Mouse (Mus musculus): Measurements from ENCODE around the gene Trim40. TPM values are rescaled to one million over a fixed set of nuclear protein-coding genes. Genes with fewer than 3 reads are reported as not detected.
A peak's percentile ranks its signal among the peaks of the same experiment; 100 is the strongest.
"Not testable (repeated sequence)": the region's sequence is repeated elsewhere in the genome, so short reads cannot be mapped to it uniquely, and the experiment has no call there.

Gene Trim40
- total and polyA plus RNA-seq, 2 experiments from 2014 or later: 0.12 to 0.19 TPM

GRCm38 (mm10) chr17:36897065-36897464, 7.1 kb upstream of the Trim40 start:
- Histone ChIP-seq H3K4me1 (ENCODE audit: insufficient read depth) (no peaks in the 10 kb centered on the region), H3K9me3 (ENCODE audit: low read length) (no peaks in the 10 kb centered on the region), H3K27me3 (ENCODE audit: insufficient read depth, low read length) (no peaks in the 10 kb centered on the region), H3K9ac (no peak overlapping the region), H3K4me3 (ENCODE audit: low read depth, low read length) (no peak overlapping the region), H3K4me2 (ENCODE audit: low read depth) (no peak overlapping the region), H3K36me3 (ENCODE audit: insufficient read depth) (no peaks in the 10 kb centered on the region), H3K27ac (ENCODE audit: low read depth, low read length) (no peak overlapping the region)
- no peak for TF ChIP-seq CTCF (IDR thresholded peaks at IDR 0.05; ENCODE audit: low read depth)
- DNase-seq (no peak), ATAC-seq (no peak)

GRCm38 (mm10) chr17:36896583-36896982, 6.7 kb upstream of the Trim40 start:
- DNase-seq (peak; percentile 11), ATAC-seq (no peak)
- H3K9ac ChIP-seq: no peak overlapping the region
- no peaks in the 10 kb centered on the region for H3K36me3 ChIP-seq (ENCODE audit: insufficient read depth)
- no peaks in the 10 kb centered on the region for H3K9me3 ChIP-seq (ENCODE audit: low read length)
- H3K27me3 ChIP-seq (ENCODE audit: insufficient read depth, low read length): no peaks in the 10 kb centered on the region
- no peaks in the 10 kb centered on the region for H3K4me1 ChIP-seq (ENCODE audit: insufficient read depth)
- peak; percentile 59 for TF ChIP-seq CTCF (IDR thresholded peaks at IDR 0.05; ENCODE audit: low read depth)
- no peak overlapping the region for H3K4me2 ChIP-seq (ENCODE audit: low read depth)
- WGBS: 94% methylated on average over 1 of the region's 1 CpGs
- no peak overlapping the region for H3K27ac ChIP-seq (ENCODE audit: low read depth, low read length)
- no peak overlapping the region for H3K4me3 ChIP-seq (ENCODE audit: low read depth, low read length)

DNA sequence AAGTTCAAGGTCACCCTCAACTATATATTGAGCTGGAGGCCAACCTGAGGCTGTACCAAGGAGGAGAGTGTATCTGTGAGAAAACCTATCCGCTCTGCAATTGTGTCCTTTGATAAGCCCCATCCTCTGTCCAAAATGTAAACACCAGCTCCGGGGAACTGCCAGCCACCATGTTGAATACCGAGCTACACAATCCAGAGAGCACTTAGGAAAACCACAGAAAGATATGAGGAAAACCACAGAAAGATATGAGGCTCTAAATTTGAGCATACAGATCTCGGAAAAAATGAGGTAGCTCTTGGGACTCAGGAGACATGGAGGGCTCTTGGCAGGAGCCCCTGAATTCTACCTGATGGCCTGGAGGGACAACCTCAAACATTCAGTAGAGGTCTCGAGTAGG, 3.5 kb upstream of the Trim40 start:
- no peaks in the 10 kb centered on the region for H3K27me3 ChIP-seq (ENCODE audit: insufficient read depth, low read length)
- 79% methylated on average over 5 of the region's 5 CpGs for WGBS
- no peak for ATAC-seq

GRCm38 (mm10) chr17:36892362-36892761, 2.4 kb upstream of the Trim40 start:
- Histone ChIP-seq H3K27me3 (ENCODE audit: insufficient read depth, low read length) (no peaks in the 10 kb centered on the region), H3K9me3 (ENCODE audit: low read length) (no peaks in the 10 kb centered on the region), H3K9ac (no peak overlapping the region), H3K4me1 (ENCODE audit: insufficient read depth) (no peaks in the 10 kb centered on the region), H3K4me2 (ENCODE audit: low read depth) (no peak overlapping the region), H3K36me3 (ENCODE audit: insufficient read depth) (no peaks in the 10 kb centered on the region), H3K4me3 (ENCODE audit: low read depth, low read length) (no peak overlapping the region), H3K27ac (ENCODE audit: low read depth, low read length) (no peak overlapping the region)
- peak; percentile 85 for TF ChIP-seq CTCF (IDR thresholded peaks at IDR 0.05; ENCODE audit: low read depth)
- peak; percentile 76 for ATAC-seq
- DNase-seq: peak; percentile 65
- 6% methylated on average over 2 of the region's 2 CpGs for WGBS

More for the DNA sequence above, 3.5 kb upstream of the Trim40 start:
- Histone ChIP-seq H3K27ac (ENCODE audit: low read depth, low read length) (no peak overlapping the region), H3K36me3 (ENCODE audit: insufficient read depth) (no peaks in the 10 kb centered on the region), H3K9me3 (ENCODE audit: low read length) (no peaks in the 10 kb centered on the region), H3K4me2 (ENCODE audit: low read depth) (no peak overlapping the region), H3K4me3 (ENCODE audit: low read depth, low read length) (no peak overlapping the region), H3K4me1 (ENCODE audit: insufficient read depth) (no peaks in the 10 kb centered on the region), H3K9ac (no peak overlapping the region)
- TF ChIP-seq CTCF (IDR thresholded peaks at IDR 0.05; ENCODE audit: low read depth): no peak
- no peak for DNase-seq

- ATAC-seq; H3K9me3 ChIP-seq (ENCODE audit: low read length); H3K4me3 ChIP-seq (ENCODE audit: low read depth, low read length); H3K36me3 ChIP-seq (ENCODE audit: insufficient read depth); H3K9ac ChIP-seq; H3K4me1 ChIP-seq (ENCODE audit: insufficient read depth); H3K4me2 ChIP-seq (ENCODE audit: low read depth); H3K27me3 ChIP-seq (ENCODE audit: insufficient read depth, low read length); H3K27ac ChIP-seq (ENCODE audit: low read depth, low read length); DNase-seq: not testable (repeated sequence)
- 94% methylated on average over 1 of the region's 1 CpGs for WGBS
Measured at GRCm38 (mm10) chr17:36891496-36891895, 1.6 kb upstream of the Trim40 start.

GRCm38 (mm10) chr17:36885132-36885790, 4.7 kb downstream of the Trim40 start:
- no peak for DNase-seq
- ATAC-seq: no peak
- no peaks in the 10 kb centered on the region for H3K9me3 ChIP-seq (ENCODE audit: low read length)
- H3K9ac ChIP-seq: no peak overlapping the region
- H3K4me3 ChIP-seq (ENCODE audit: low read depth, low read length): no peak overlapping the region
- H3K36me3 ChIP-seq (ENCODE audit: insufficient read depth): no peaks in the 10 kb centered on the region
- WGBS: 95% methylated on average over 12 of the region's 12 CpGs
- no peak for TF ChIP-seq CTCF (IDR thresholded peaks at IDR 0.05; ENCODE audit: low read depth)
- no peaks in the 10 kb centered on the region for H3K27me3 ChIP-seq (ENCODE audit: insufficient read depth, low read length)
- no peak overlapping the region for H3K27ac ChIP-seq (ENCODE audit: low read depth, low read length)
- H3K4me2 ChIP-seq (ENCODE audit: low read depth): no peak overlapping the region
- H3K4me1 ChIP-seq (ENCODE audit: insufficient read depth): no peaks in the 10 kb centered on the region

- H3K36me3 ChIP-seq (ENCODE audit: insufficient read depth): no peaks in the 10 kb centered on the region
- H3K4me2 ChIP-seq (ENCODE audit: low read depth): no peak overlapping the region
- ATAC-seq (no peak), DNase-seq (no peak)
- no peak overlapping the region for H3K9ac ChIP-seq
- no peak overlapping the region for H3K27ac ChIP-seq (ENCODE audit: low read depth, low read length)
- no peak for TF ChIP-seq CTCF (IDR thresholded peaks at IDR 0.05; ENCODE audit: low read depth)
- H3K4me3 ChIP-seq (ENCODE audit: low read depth, low read length): no peak overlapping the region
- 71% methylated on average over 2 of the region's 2 CpGs for WGBS
- no peaks in the 10 kb centered on the region for H3K9me3 ChIP-seq (ENCODE audit: low read length)
- no peaks in the 10 kb centered on the region for H3K27me3 ChIP-seq (ENCODE audit: insufficient read depth, low read length)
- H3K4me1 ChIP-seq (ENCODE audit: insufficient read depth): no peaks in the 10 kb centered on the region
Measured at GRCm38 (mm10) chr17:36883350-36883749, 6.6 kb downstream of the Trim40 start.
